Mouse (Mus musculus) mature B cell (primary cell): Measurements from ENCODE around the gene Myo9b.
"Not testable (repeated sequence)": the region's sequence is repeated elsewhere in the genome, so short reads cannot be mapped to it uniquely, and the experiment has no call there.

Experiments
- in situ Hi-C: fragments of 300-500 bp; cut with MboI; formaldehyde crosslinking; loops from 2 replicates; pipeline ENCODE4 v1.14.3; 2019

Gene Myo9b

GRCm38 (mm10) chr8:71272286-71273150 lies at the start of gene Myo9b, which contains the start of gene Haus8:
Myo9b (plus strand) TSS chr8:71272714.
Haus8 (minus strand) TSS chr8:71272934.
- in situ Hi-C loops: no loop called here

- in situ Hi-C loops: no loop called here
These were observed 48.0 kb upstream of the Myo9b start for GRCm38 (mm10) chr8:71224560-71224959.

GRCm38 (mm10) chr8:71242757-71243156 lies 29.8 kb upstream of the Myo9b start:
- in situ Hi-C loops: no loop called here

- in situ Hi-C loops: no loop called here
These were observed 24.3 kb upstream of the Myo9b start for GRCm38 (mm10) chr8:71248203-71248602.

GRCm38 (mm10) chr8:71256545-71257232 lies 15.8 kb upstream of the Myo9b start:
- in situ Hi-C loops: no loop called here

GRCm38 (mm10) chr8:71261234-71261633 lies 11.3 kb upstream of the Myo9b start:
- in situ Hi-C loops: no loop called here

GRCm38 (mm10) chr8:71267690-71268089 lies 4.8 kb upstream of the Myo9b start:
- in situ Hi-C loops: no loop called here

- in situ Hi-C loops: not testable (repeated sequence)
These were observed 4.2 kb upstream of the Myo9b start for GRCm38 (mm10) chr8:71268286-71268685.

- in situ Hi-C loops: no loop called here
These were observed 884 bp upstream of the Myo9b start for GRCm38 (mm10) chr8:71271630-71272029.

- in situ Hi-C loops: no loop called here
These were observed 617 bp downstream of the Myo9b start for GRCm38 (mm10) chr8:71273151-71273510.

- in situ Hi-C loops: no loop called here
These were observed 2.0 kb downstream of the Myo9b start for GRCm38 (mm10) chr8:71274478-71274877.

- in situ Hi-C loops: no loop called here
These were observed 3.7 kb downstream of the Myo9b start for GRCm38 (mm10) chr8:71276166-71276565.

GRCm38 (mm10) chr8:71279409-71279808 lies 6.9 kb downstream of the Myo9b start:
- in situ Hi-C loops: not testable (repeated sequence)

- in situ Hi-C loops: not testable (repeated sequence)
These were observed 9.2 kb downstream of the Myo9b start for GRCm38 (mm10) chr8:71281731-71282130.

GRCm38 (mm10) chr8:71282621-71283020 lies 10.1 kb downstream of the Myo9b start:
- in situ Hi-C loops: no loop called here

GRCm38 (mm10) chr8:71286223-71286622 lies 13.7 kb downstream of the Myo9b start:
- in situ Hi-C loops: not testable (repeated sequence)

- in situ Hi-C loops: no loop called here
These were observed 16.0 kb downstream of the Myo9b start for GRCm38 (mm10) chr8:71288441-71288949.

- in situ Hi-C loops: no loop called here
These were observed 16.6 kb downstream of the Myo9b start for GRCm38 (mm10) chr8:71289098-71289497.

- in situ Hi-C loops: no loop called here
These were observed 17.7 kb downstream of the Myo9b start for GRCm38 (mm10) chr8:71290211-71290610.

- in situ Hi-C loops: no loop called here
These were observed 18.4 kb downstream of the Myo9b start for GRCm38 (mm10) chr8:71290911-71291310.

GRCm38 (mm10) chr8:71291351-71291750 lies 18.8 kb downstream of the Myo9b start:
- in situ Hi-C loops: no loop called here

GRCm38 (mm10) chr8:71293930-71294329 lies 21.4 kb downstream of the Myo9b start:
- in situ Hi-C loops: not testable (repeated sequence)

- in situ Hi-C loops: no loop called here
These were observed 23.7 kb downstream of the Myo9b start for GRCm38 (mm10) chr8:71296188-71296621.
